Mouse (Mus musculus): ENCODE results near the gene Akap7. TPM values are rescaled to one million over a fixed set of nuclear protein-coding genes. Genes with fewer than 3 reads are reported as not detected.

Akap7 gene
- polyA plus RNA-seq, 1 experiment from 2014 or later: 33.2 TPM

GRCm38 (mm10) chr10:25144787-25145761 is 162.6 kb downstream of the Akap7 start:
- in situ Hi-C loops (cut with MboI; ENCODE audit: low pct_unique_long_range_greater_than_20kb): no loop called here

GRCm38 (mm10) chr10:25141781-25142180 is 165.9 kb downstream of the Akap7 start:
- in situ Hi-C loops (cut with MboI; ENCODE audit: low pct_unique_long_range_greater_than_20kb): no loop called here
- H3K27me3 ChIP-seq: peaks cover 3% of the 10 kb centered on the region
- ChIA-PET CTCF (interaction anchor here (0.6 kb wide), 1 partner anchor 59 kb away, joined by 4 read pairs; no protein-coding TSS in a partner anchor), POLR2A (no interaction called here)
- DNase-seq (ENCODE audit: low read depth, low spot score) (no peak), ATAC-seq (no peak)
- no peak for TF ChIP-seq CTCF (IDR thresholded peaks at IDR 0.05)

More at GRCm38 (mm10) chr10:25144787-25145761, 162.6 kb downstream of the Akap7 start:
- CTCF ChIA-PET: no interaction called here
- POLR2A ChIA-PET: no interaction called here
- ATAC-seq (no peak), DNase-seq (ENCODE audit: low read depth, low spot score) (no peak)
- H3K27me3 ChIP-seq: peaks cover 26% of the 10 kb centered on the region
- no peak for TF ChIP-seq CTCF (IDR thresholded peaks at IDR 0.05)

- TF ChIP-seq CTCF (IDR thresholded peaks at IDR 0.05): no peak
- in situ Hi-C loops (cut with MboI; ENCODE audit: low pct_unique_long_range_greater_than_20kb): no loop called here
- POLR2A ChIA-PET: no interaction called here
- CTCF ChIA-PET: no interaction called here
- ATAC-seq: no peak
- H3K27me3 ChIP-seq: peaks cover 3% of the 10 kb centered on the region
- DNase-seq (ENCODE audit: low read depth, low spot score): no peak
Observed at GRCm38 (mm10) chr10:25140155-25140755, 167.4 kb downstream of the Akap7 start.

GRCm38 (mm10) chr10:25133581-25133980 is 174.1 kb downstream of the Akap7 start:
- ATAC-seq: no peak
- in situ Hi-C loops (cut with MboI; ENCODE audit: low pct_unique_long_range_greater_than_20kb): no loop called here
- no peak for DNase-seq (ENCODE audit: low read depth, low spot score)
- peaks cover 3% of the 10 kb centered on the region for H3K27me3 ChIP-seq
- TF ChIP-seq CTCF (IDR thresholded peaks at IDR 0.05): no peak
- POLR2A ChIA-PET: no interaction called here
- CTCF ChIA-PET: interaction anchor here (0.8 kb wide), 1 partner anchor 17 kb away, joined by 3 read pairs; no protein-coding TSS in a partner anchor

GRCm38 (mm10) chr10:25128455-25128863 is 179.2 kb downstream of the Akap7 start:
- in situ Hi-C loops (cut with MboI; ENCODE audit: low pct_unique_long_range_greater_than_20kb): no loop called here
- no peak for ATAC-seq
- ChIA-PET POLR2A (no interaction called here), CTCF (no interaction called here)
- peaks cover 23% of the 10 kb centered on the region for H3K27me3 ChIP-seq
- no peak for DNase-seq (ENCODE audit: low read depth, low spot score)
- no peak for TF ChIP-seq CTCF (IDR thresholded peaks at IDR 0.05)

GRCm38 (mm10) chr10:25126035-25126434 is 181.6 kb downstream of the Akap7 start:
- DNase-seq (ENCODE audit: low read depth, low spot score) (no peak), ATAC-seq (no peak)
- no peak for TF ChIP-seq CTCF (IDR thresholded peaks at IDR 0.05)
- ChIA-PET POLR2A (no interaction called here), CTCF (no interaction called here)
- in situ Hi-C loops (cut with MboI; ENCODE audit: low pct_unique_long_range_greater_than_20kb): no loop called here
- H3K27me3 ChIP-seq: peaks cover 20% of the 10 kb centered on the region

- CTCF ChIA-PET: no interaction called here
- in situ Hi-C loops (cut with MboI; ENCODE audit: low pct_unique_long_range_greater_than_20kb): no loop called here
Observed at GRCm38 (mm10) chr10:25120871-25121554, 186.7 kb downstream of the Akap7 start.

More at GRCm38 (mm10) chr10:25120871-25121554, 186.7 kb downstream of the Akap7 start:
- POLR2A ChIA-PET: no interaction called here
- ATAC-seq: no peak
- H3K27me3 ChIP-seq: peaks cover 19% of the 10 kb centered on the region
- no peak for DNase-seq (ENCODE audit: low read depth, low spot score)
- TF ChIP-seq CTCF (IDR thresholded peaks at IDR 0.05): no peak

Other genes with a start within 250 kb of the Akap7 start
- gene Epb41l2, start 51.9 kb upstream of the Akap7 start, polyA plus RNA-seq (2021): 41.3 TPM
- gene Smlr1, start 228.4 kb upstream of the Akap7 start, polyA plus RNA-seq (2021): not detected

Data from Patski (cell line).